Mouse (Mus musculus) G1E-ER4 (cell line): ENCODE results near the gene Mrpl53. TPM values are rescaled to one million over a fixed set of nuclear protein-coding genes. Genes with fewer than 3 reads are reported as not detected.

ENCODE experiments used
- GATA1 ChIP-seq: IDR thresholded peaks from one replicate; pipeline ENCODE4 v1.8.0; 2012; ENCODE audit warnings: low read length, inconsistent platforms
- polyA plus RNA-seq: library from polyadenylated mRNA; stranded (reverse); fragments of >175 nt; gene quantifications from 2 replicates; pipeline ENCODE4 v1.2.3, GENCODE M21; 2012

The Mrpl53 gene
- polyA plus RNA-seq, 1 experiment: 81.4 TPM

- TF ChIP-seq GATA1: no peak
These were observed 22.7 kb downstream of the Mrpl53 start for GRCm38 (mm10) chr6:83131469-83132034.

GRCm38 (mm10) chr6:83132176-83132919 lies 23.5 kb downstream of the Mrpl53 start:
- TF ChIP-seq GATA1: no peak

- TF ChIP-seq GATA1: no peak
These were observed 25.4 kb downstream of the Mrpl53 start for GRCm38 (mm10) chr6:83134226-83134625.

GRCm38 (mm10) chr6:83134951-83135513 lies 26.2 kb downstream of the Mrpl53 start, which contains the start of gene Rtkn:
Gene Rtkn (plus strand): TSS chr6:83135463.
- TF ChIP-seq GATA1: no peak

GRCm38 (mm10) chr6:83135571-83136161 lies 26.8 kb downstream of the Mrpl53 start:
- TF ChIP-seq GATA1: no peak

GRCm38 (mm10) chr6:83136291-83136880 lies 27.5 kb downstream of the Mrpl53 start:
- no peak for TF ChIP-seq GATA1

- TF ChIP-seq GATA1: no peak
These were observed 28.2 kb downstream of the Mrpl53 start for GRCm38 (mm10) chr6:83136881-83137575.

- no peak for TF ChIP-seq GATA1
These were observed 28.7 kb downstream of the Mrpl53 start for GRCm38 (mm10) chr6:83137576-83137950.

GRCm38 (mm10) chr6:83138056-83138455 lies 29.2 kb downstream of the Mrpl53 start:
- TF ChIP-seq GATA1: no peak

GRCm38 (mm10) chr6:83140044-83140443 lies 31.2 kb downstream of the Mrpl53 start:
- TF ChIP-seq GATA1: no peak

GRCm38 (mm10) chr6:83141636-83142035 lies 32.8 kb downstream of the Mrpl53 start:
- no peak for TF ChIP-seq GATA1

GRCm38 (mm10) chr6:83142211-83142731 lies 33.4 kb downstream of the Mrpl53 start:
- TF ChIP-seq GATA1: no peak

GRCm38 (mm10) chr6:83142886-83143285 lies 34.0 kb downstream of the Mrpl53 start:
- no peak for TF ChIP-seq GATA1

GRCm38 (mm10) chr6:83145209-83145608 lies 36.4 kb downstream of the Mrpl53 start:
- TF ChIP-seq GATA1: no peak

- TF ChIP-seq GATA1: no peak
These were observed 37.0 kb downstream of the Mrpl53 start for GRCm38 (mm10) chr6:83145805-83146204.
